Mouse (Mus musculus) hindbrain, postnatal 0 days (tissue): Measurements from ENCODE around the gene Lrig1. TPM values are rescaled to one million over a fixed set of nuclear protein-coding genes. Genes with fewer than 3 reads are reported as not detected.

ENCODE experiments used
- ATAC-seq: fragments of 200-750 bp; cut with Nextera tagmentation; 2 replicates; pipeline ENCODE4 v1.8.0; 2017; ENCODE audit warnings: mild to moderate bottlenecking, moderate TSS enrichment, moderate library complexity
- DNase-seq: peaks from one replicate; pipeline ENCODE4 v3.0.0-alpha.2; 2015; ENCODE audit warnings: low spot score
- H3K27ac ChIP-seq: fragments of 300-500 bp; sonication (generic); 2 replicates; pipeline ENCODE4 v1.5.1; 2014; ENCODE audit warnings: mild to moderate bottlenecking
- H3K27me3 ChIP-seq: fragments of 300-500 bp; sonication (generic); 2 replicates; pipeline ENCODE4 v1.6.1; 2014; ENCODE audit warnings: low read length, mixed read lengths; ENCODE audit not compliant: insufficient read depth
- H3K36me3 ChIP-seq: fragments of 300-500 bp; sonication (generic); 2 replicates; pipeline ENCODE4 v1.6.1; 2014; ENCODE audit warnings: low read length, mixed read lengths; ENCODE audit not compliant: insufficient read depth
- H3K4me1 ChIP-seq: fragments of 300-500 bp; sonication (generic); 2 replicates; pipeline ENCODE4 v1.6.1; 2014; ENCODE audit warnings: antibody characterized with exemption, low read length, mixed read lengths; ENCODE audit not compliant: insufficient read depth
- H3K4me2 ChIP-seq: fragments of 300-500 bp; sonication (generic); 2 replicates; pipeline ENCODE4 v1.6.1; 2014; ENCODE audit warnings: low read depth, mild to moderate bottlenecking, low read length, moderate library complexity, mixed read lengths
- H3K4me3 ChIP-seq: fragments of 300-500 bp; sonication (generic); 2 replicates; pipeline ENCODE4 v1.5.1; 2014; ENCODE audit warnings: low read length
- H3K9ac ChIP-seq: fragments of 300-500 bp; sonication (generic); replicated peaks from 2 replicates; pipeline ENCODE4 v1.6.1; 2014; ENCODE audit warnings: mild to moderate bottlenecking, low read length, moderate library complexity, mixed read lengths
- H3K9me3 ChIP-seq: fragments of 300-500 bp; sonication (generic); 2 replicates; pipeline ENCODE4 v1.6.1; 2016; ENCODE audit warnings: low read length, mixed read lengths
- CTCF ChIP-seq: IDR thresholded peaks from 2 replicates; pipeline ENCODE4 v1.5.1; 2016; ENCODE audit warnings: antibody characterized with exemption, control low read depth, low read depth
- WGBS: fragments of 180-500 bp; shearing (Covaris S2); extraction: QIAGEN DNeasy Blood & Tissue Kit; methylation state at CpG from one replicate; pipeline ENCODE4 v1.1.7; 2014; 5-methylcytosine and 5-hydroxymethylcytosine counted together
- polyA plus RNA-seq: library from polyadenylated mRNA; unstranded; fragments of >200 nt; fragmentation: Nextera tagmentation; extraction: Ambion mirVana; gene quantifications from 2 replicates; pipeline ENCODE4 v1.2.1, GENCODE M21; 2015
- total RNA-seq: library from RNA; depleted of rRNA; stranded (reverse); fragments of >200 nt; gene quantifications from 2 replicates; pipeline ENCODE4 v1.2.3, GENCODE M21; 2014

The Lrig1 gene
- total and polyA plus RNA-seq, 2 experiments from 2014 or later: 23.0 to 146 TPM

- ATAC-seq: no peak
- Histone ChIP-seq H3K27me3 (no peaks in the 10 kb centered on the region; the same call in 1 of the 2 replicates), H3K36me3 (no peaks in the 10 kb centered on the region; the same call in 1 of the 2 replicates), H3K4me2 (no peak overlapping the region), H3K4me3 (no peak overlapping the region), H3K9ac (no peak overlapping the region), H3K27ac (no peak overlapping the region), H3K9me3 (no peaks in the 10 kb centered on the region), H3K4me1 (peaks cover 8% of the 10 kb centered on the region; the same call in 1 of the 2 replicates)
- WGBS: 82% methylated on average over 9 of the region's 9 CpGs
- no peak for TF ChIP-seq CTCF
- DNase-seq: no peak
Observed at GRCm38 (mm10) chr6:94661923-94662322, 38.0 kb downstream of the Lrig1 start.

GRCm38 (mm10) chr6:94661321-94661720 lies 38.6 kb downstream of the Lrig1 start:
- no peak overlapping the region for H3K4me2 ChIP-seq
- no peak for DNase-seq
- no peak overlapping the region for H3K4me3 ChIP-seq
- no peaks in the 10 kb centered on the region; the same call in 1 of the 2 replicates for H3K27me3 ChIP-seq
- no peak overlapping the region for H3K27ac ChIP-seq
- H3K4me1 ChIP-seq: peaks cover 13% of the 10 kb centered on the region
- 88% methylated on average over 8 of the region's 8 CpGs for WGBS
- no peak for TF ChIP-seq CTCF
- no peaks in the 10 kb centered on the region; the same call in 1 of the 2 replicates for H3K36me3 ChIP-seq
- no peaks in the 10 kb centered on the region for H3K9me3 ChIP-seq
- no peak for ATAC-seq
- H3K9ac ChIP-seq: no peak overlapping the region

GRCm38 (mm10) chr6:94659886-94660333 lies 40.0 kb downstream of the Lrig1 start:
- TF ChIP-seq CTCF: no peak
- Histone ChIP-seq H3K9ac (no peak overlapping the region), H3K4me2 (no peak overlapping the region), H3K27ac (no peak overlapping the region), H3K36me3 (no peaks in the 10 kb centered on the region; the same call in 1 of the 2 replicates), H3K4me3 (no peak overlapping the region), H3K9me3 (no peaks in the 10 kb centered on the region), H3K4me1 (peaks cover 16% of the 10 kb centered on the region), H3K27me3 (no peaks in the 10 kb centered on the region; the same call in 1 of the 2 replicates)
- 61% methylated on average over 4 of the region's 4 CpGs for WGBS
- no peak for DNase-seq
- ATAC-seq: no peak

DNA sequence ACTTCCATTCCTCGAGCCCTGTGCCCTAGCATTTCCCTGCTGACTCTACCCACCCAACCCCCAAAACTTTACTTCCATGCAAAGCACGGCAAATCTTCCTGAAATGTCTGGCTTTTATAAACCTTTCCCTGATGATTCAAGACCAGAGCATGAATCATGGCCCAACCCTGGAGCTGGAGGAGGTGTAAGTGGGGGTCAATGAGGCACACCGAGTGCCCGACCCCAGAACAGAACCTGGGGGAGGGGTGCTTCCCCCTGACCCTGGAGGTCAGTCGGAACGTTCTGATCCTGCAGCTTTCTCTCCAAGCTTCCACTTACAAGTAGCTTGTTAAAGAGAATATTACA lies 41.9 kb downstream of the Lrig1 start:
- H3K9me3 ChIP-seq: no peaks in the 10 kb centered on the region
- no peak for TF ChIP-seq CTCF
- no peaks in the 10 kb centered on the region; the same call in 1 of the 2 replicates for H3K36me3 ChIP-seq
- no peak overlapping the region for H3K4me3 ChIP-seq
- WGBS: 51% methylated on average over 6 of the region's 6 CpGs
- peaks cover 16% of the 10 kb centered on the region for H3K4me1 ChIP-seq
- no peak for DNase-seq
- no peak overlapping the region for H3K4me2 ChIP-seq
- H3K9ac ChIP-seq: no peak overlapping the region
- no peak for ATAC-seq
- H3K27me3 ChIP-seq: no peaks in the 10 kb centered on the region; the same call in 1 of the 2 replicates
- H3K27ac ChIP-seq: no peak overlapping the region

GRCm38 (mm10) chr6:94657204-94658135 lies 42.5 kb downstream of the Lrig1 start:
- WGBS: 65% methylated on average over 12 of the region's 12 CpGs
- Histone ChIP-seq H3K27ac (no peak overlapping the region), H3K4me1 (peaks cover 16% of the 10 kb centered on the region), H3K9ac (no peak overlapping the region), H3K9me3 (no peaks in the 10 kb centered on the region), H3K36me3 (no peaks in the 10 kb centered on the region; the same call in 1 of the 2 replicates), H3K4me3 (no peak overlapping the region), H3K27me3 (no peaks in the 10 kb centered on the region; the same call in 1 of the 2 replicates), H3K4me2 (no peak overlapping the region)
- DNase-seq (no peak), ATAC-seq (no peak)
- no peak for TF ChIP-seq CTCF

DNA sequence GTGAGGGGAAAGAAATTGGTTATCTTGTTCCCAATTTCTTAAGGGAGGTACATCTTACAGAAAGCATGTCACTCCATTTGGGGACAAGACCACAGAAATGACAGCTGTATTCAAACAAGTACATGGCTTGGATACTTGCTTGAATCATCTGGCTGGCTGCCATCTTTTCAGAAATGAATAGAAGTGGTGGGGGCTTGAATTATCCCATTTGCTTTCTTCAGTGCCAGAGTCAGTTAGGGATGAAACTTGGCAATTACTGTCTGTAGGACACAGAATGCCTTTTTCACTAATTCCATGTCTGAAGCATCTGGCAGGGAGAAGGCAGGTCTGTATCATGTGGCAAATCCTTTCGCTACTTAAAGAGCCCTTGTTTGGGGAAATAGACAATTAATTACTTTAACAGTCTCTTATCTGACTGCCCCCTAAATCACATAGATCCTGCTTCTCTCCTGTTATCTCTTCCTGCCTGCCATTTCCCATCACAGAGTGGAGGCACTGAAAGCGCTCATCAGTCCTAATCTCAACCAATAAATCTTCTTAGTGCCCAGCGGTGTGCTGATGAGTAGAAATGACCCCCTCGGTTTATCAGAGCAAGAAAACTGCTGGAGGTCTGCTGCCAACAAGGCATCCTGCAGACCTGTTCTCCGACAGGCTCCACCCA lies 44.0 kb downstream of the Lrig1 start:
- H3K27ac ChIP-seq: peak overlapping the region; percentile 45
- no peak for TF ChIP-seq CTCF
- H3K9ac ChIP-seq: no peak overlapping the region
- H3K27me3 ChIP-seq: no peaks in the 10 kb centered on the region; the same call in 1 of the 2 replicates
- H3K36me3 ChIP-seq: no peaks in the 10 kb centered on the region; the same call in 1 of the 2 replicates
- DNase-seq (peak; percentile 79), ATAC-seq (peak; percentile 72)
- no peaks in the 10 kb centered on the region for H3K9me3 ChIP-seq
- WGBS: 31% methylated on average over 5 of the region's 5 CpGs
- no peak overlapping the region for H3K4me2 ChIP-seq
- H3K4me3 ChIP-seq: no peak overlapping the region
- peaks cover 16% of the 10 kb centered on the region for H3K4me1 ChIP-seq
